Mouse (Mus musculus) olfactory bulb, adult 2 months (tissue): ENCODE measurements around the gene Ica1.

Source experiments
- CTCF ChIP-seq: fragments of 200-500 bp; IDR thresholded peaks from 2 replicates; pipeline ENCODE4 v1.5.1; 2012; ENCODE audit warnings: low read depth, mild to moderate bottlenecking, low read length, moderate library complexity; ENCODE audit not compliant: insufficient read depth
- POLR2A ChIP-seq: fragments of 200-500 bp; IDR thresholded peaks from 2 replicates; pipeline ENCODE4 v1.6.1; 2012; ENCODE audit warnings: mild to moderate bottlenecking, low read depth, low read length, moderate library complexity; ENCODE audit not compliant: insufficient read depth

DNA sequence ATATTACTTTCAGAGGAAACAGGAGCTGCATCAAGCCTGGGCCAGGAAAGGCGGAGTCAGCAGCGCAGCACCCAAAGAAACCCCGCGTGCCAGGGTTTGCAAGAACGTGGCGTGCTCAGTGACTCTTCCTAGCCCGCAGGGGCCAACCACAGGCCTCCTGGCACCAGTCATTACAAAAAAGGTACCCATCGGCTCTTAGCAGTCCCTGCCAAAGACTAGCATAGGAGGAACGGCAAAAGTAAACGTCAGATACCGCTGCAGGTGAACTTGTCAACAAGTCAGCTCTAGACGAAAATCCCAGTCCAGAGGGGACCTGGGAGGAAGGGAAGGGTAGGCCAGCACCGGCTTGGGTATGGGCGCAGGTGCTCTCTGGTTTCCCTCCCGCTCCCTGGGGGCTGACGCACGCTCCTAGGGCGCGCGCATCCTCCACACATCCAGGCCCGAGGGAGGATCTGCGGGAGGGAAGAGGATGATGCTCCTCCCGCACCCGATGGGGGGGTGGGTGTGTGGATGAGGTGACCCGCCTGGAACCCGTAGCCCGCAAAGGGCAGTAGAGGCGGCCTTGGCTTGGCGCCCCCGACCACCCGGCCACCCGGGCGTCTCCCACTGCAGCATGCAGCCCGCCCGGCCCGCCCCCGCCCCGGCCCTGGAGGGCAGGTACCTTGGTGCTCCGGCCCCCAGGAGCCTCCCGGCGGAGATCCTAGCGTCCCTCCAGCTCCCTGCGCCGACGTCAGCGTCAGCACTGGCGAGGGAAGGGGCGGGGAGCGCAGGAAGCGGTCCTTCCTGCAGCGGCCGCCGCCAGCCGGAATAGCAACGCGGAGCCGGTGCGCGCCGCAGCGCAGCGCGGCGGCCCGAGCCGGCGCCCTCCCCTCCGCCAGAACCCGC is 635 bp downstream of the Ica1 start:
- TF ChIP-seq CTCF (no peak), POLR2A (peak; percentile 20)
